Mouse (Mus musculus): ENCODE measurements around the gene Tex2. TPM values are rescaled to one million over a fixed set of nuclear protein-coding genes. Genes with fewer than 3 reads are reported as not detected.
"Not testable (repeated sequence)": the region's sequence is repeated elsewhere in the genome, so short reads cannot be mapped to it uniquely, and the experiment has no call there.

Gene Tex2
- polyA plus RNA-seq (2012; rRNA removed): 71.3 and 79.6 TPM in 2 replicates

- Histone ChIP-seq H3K27ac (ENCODE audit: insufficient read depth, low read length) (peak within 1 kb of the TSS; percentile 81), H3K27me3 (ENCODE audit: control insufficient read depth, insufficient read depth, low read length) (no peaks in the 10 kb centered on the region), H3K4me1 (ENCODE audit: control insufficient read depth, insufficient read depth, low read length) (peaks cover 14% of the 10 kb centered on the region), H3K4me3 (replicated peaks; ENCODE audit: insufficient read depth, low read depth, low read length) (peak within 1 kb of the TSS; percentile 97)
- DNase-seq: peak; percentile 98 to 99
- WGBS: under 1% methylated on average over 44 of the region's 45 CpGs
- TF ChIP-seq POLR2A (IDR thresholded peaks at IDR 0.05; ENCODE audit: borderline replicate concordance, insufficient read depth, low read length) (peak; percentile 16; the same call in 1 of the 2 replicates), CTCF (IDR thresholded peaks at IDR 0.05; ENCODE audit: borderline replicate concordance, insufficient read depth, low read depth, low read length) (no peak)
These were observed at the start of gene Tex2 for GRCm38 (mm10) chr11:106612961-106613637. Gene Tex2 (minus strand): TSS chr11:106613423.

- Histone ChIP-seq H3K27ac (ENCODE audit: insufficient read depth, low read length) (no peak overlapping the region), H3K4me3 (replicated peaks; ENCODE audit: insufficient read depth, low read depth, low read length) (no peak overlapping the region), H3K27me3 (ENCODE audit: control insufficient read depth, insufficient read depth, low read length) (no peaks in the 10 kb centered on the region), H3K4me1 (ENCODE audit: control insufficient read depth, insufficient read depth, low read length) (peaks cover 5% of the 10 kb centered on the region)
- DNase-seq: no peak
- 96% methylated on average over 10 of the region's 11 CpGs for WGBS
- no peak for TF ChIP-seq CTCF (IDR thresholded peaks at IDR 0.05; ENCODE audit: borderline replicate concordance, insufficient read depth, low read depth, low read length)
- TF ChIP-seq POLR2A (IDR thresholded peaks at IDR 0.05; ENCODE audit: borderline replicate concordance, insufficient read depth, low read length): no peak
These were observed 49.6 kb upstream of the Tex2 start for GRCm38 (mm10) chr11:106662634-106663407.

- no peak overlapping the region for H3K4me3 ChIP-seq (replicated peaks; ENCODE audit: insufficient read depth, low read depth, low read length)
- no peak overlapping the region for H3K27ac ChIP-seq (ENCODE audit: insufficient read depth, low read length)
- DNase-seq: no peak
- peaks cover 10% of the 10 kb centered on the region for H3K4me1 ChIP-seq (ENCODE audit: control insufficient read depth, insufficient read depth, low read length)
- no peaks in the 10 kb centered on the region for H3K27me3 ChIP-seq (ENCODE audit: control insufficient read depth, insufficient read depth, low read length)
- TF ChIP-seq POLR2A (IDR thresholded peaks at IDR 0.05; ENCODE audit: borderline replicate concordance, insufficient read depth, low read length): no peak
- no peak for TF ChIP-seq CTCF (IDR thresholded peaks at IDR 0.05; ENCODE audit: borderline replicate concordance, insufficient read depth, low read depth, low read length)
- 86% methylated on average over 13 of the region's 13 CpGs for WGBS
These were observed 47.3 kb upstream of the Tex2 start for GRCm38 (mm10) chr11:106660453-106661081.

- Histone ChIP-seq H3K27ac (ENCODE audit: insufficient read depth, low read length) (no peak overlapping the region), H3K27me3 (ENCODE audit: control insufficient read depth, insufficient read depth, low read length) (no peaks in the 10 kb centered on the region), H3K4me1 (ENCODE audit: control insufficient read depth, insufficient read depth, low read length) (peaks cover 10% of the 10 kb centered on the region), H3K4me3 (replicated peaks; ENCODE audit: insufficient read depth, low read depth, low read length) (no peak overlapping the region)
- no peak for DNase-seq
- 78% methylated on average over 15 of the region's 15 CpGs for WGBS
- TF ChIP-seq CTCF (IDR thresholded peaks at IDR 0.05; ENCODE audit: borderline replicate concordance, insufficient read depth, low read depth, low read length) (no peak), POLR2A (IDR thresholded peaks at IDR 0.05; ENCODE audit: borderline replicate concordance, insufficient read depth, low read length) (no peak)
These were observed 46.5 kb upstream of the Tex2 start for GRCm38 (mm10) chr11:106659598-106660295.

- 19% methylated on average over 14 of the region's 14 CpGs for WGBS
- no peak overlapping the region for H3K4me3 ChIP-seq (replicated peaks; ENCODE audit: insufficient read depth, low read depth, low read length)
- 0 out of 2 replicates have a peak overlapping the region, but pooled peaks have one; percentile 9 for H3K27ac ChIP-seq (ENCODE audit: insufficient read depth, low read length)
- peaks cover 10% of the 10 kb centered on the region for H3K4me1 ChIP-seq (ENCODE audit: control insufficient read depth, insufficient read depth, low read length)
- no peak for TF ChIP-seq CTCF (IDR thresholded peaks at IDR 0.05; ENCODE audit: borderline replicate concordance, insufficient read depth, low read depth, low read length)
- no peak for TF ChIP-seq POLR2A (IDR thresholded peaks at IDR 0.05; ENCODE audit: borderline replicate concordance, insufficient read depth, low read length)
- H3K27me3 ChIP-seq (ENCODE audit: control insufficient read depth, insufficient read depth, low read length): no peaks in the 10 kb centered on the region
- peak; percentile 88 to 90 for DNase-seq
These were observed 45.0 kb upstream of the Tex2 start for GRCm38 (mm10) chr11:106658051-106658880.

GRCm38 (mm10) chr11:106656896-106657498 lies 43.8 kb upstream of the Tex2 start:
- WGBS: 85% methylated on average over 5 of the region's 5 CpGs
- not testable (repeated sequence) for H3K4me3 ChIP-seq (replicated peaks; ENCODE audit: insufficient read depth, low read depth, low read length); H3K27me3 ChIP-seq (ENCODE audit: control insufficient read depth, insufficient read depth, low read length); H3K27ac ChIP-seq (ENCODE audit: insufficient read depth, low read length); DNase-seq; H3K4me1 ChIP-seq (ENCODE audit: control insufficient read depth, insufficient read depth, low read length)

Measured in cerebellum, adult 2 months (tissue).